Mouse (Mus musculus) cerebral cortex, adult 2 months (tissue): Measurements from ENCODE around the gene Adarb2.

Experiments used
- WGBS: fragments of 180-500 bp; shearing (Covaris S2); methylation state at CpG from one replicate; pipeline ENCODE4 v1.1.7; 2018; 5-methylcytosine and 5-hydroxymethylcytosine counted together

The Adarb2 gene

GRCm38 (mm10) chr13:8388541-8388940 is 185.9 kb downstream of the Adarb2 start:
- WGBS = 43% methylated on average over 1 of the region's 1 CpGs

DNA sequence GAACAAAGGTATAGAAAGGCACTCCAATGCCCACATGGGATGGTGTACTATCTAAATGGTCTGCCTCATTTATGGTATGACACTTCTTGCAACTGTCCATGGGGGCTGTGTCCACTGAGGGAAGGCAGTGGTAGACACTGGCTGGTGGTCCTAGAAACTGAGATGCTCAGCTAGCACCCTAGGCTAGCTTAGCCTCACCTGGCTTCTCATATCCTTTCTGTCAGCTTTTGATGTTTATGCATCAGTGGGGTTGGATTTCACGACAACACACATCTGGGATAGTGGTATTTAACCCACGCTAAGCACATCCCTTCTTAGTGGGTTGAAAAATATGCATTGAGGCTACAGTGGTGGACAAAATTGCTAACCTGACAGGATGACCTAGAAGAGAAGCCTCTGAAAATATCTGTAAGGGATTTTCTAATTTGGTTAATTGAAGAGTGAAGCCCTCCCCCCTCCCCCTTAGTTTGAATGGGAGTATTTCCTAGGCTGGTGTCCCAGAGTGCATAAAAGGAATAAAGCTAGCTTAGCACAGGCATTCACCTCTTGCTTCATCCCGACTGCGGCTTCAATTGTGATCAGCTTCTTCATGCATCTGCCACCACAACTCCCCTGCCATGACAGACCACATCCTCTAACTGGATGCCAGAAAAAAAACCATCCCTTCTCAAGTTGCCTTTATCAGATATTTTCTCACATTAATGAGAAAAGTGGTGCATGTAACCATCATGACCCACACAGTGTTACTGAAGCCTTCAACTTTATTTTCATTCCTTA is 197.8 kb downstream of the Adarb2 start:
- WGBS = 76% methylated on average over 4 of the region's 4 CpGs

GRCm38 (mm10) chr13:8402324-8402873 is 199.7 kb downstream of the Adarb2 start:
- 60% methylated on average over 3 of the region's 3 CpGs for WGBS

DNA sequence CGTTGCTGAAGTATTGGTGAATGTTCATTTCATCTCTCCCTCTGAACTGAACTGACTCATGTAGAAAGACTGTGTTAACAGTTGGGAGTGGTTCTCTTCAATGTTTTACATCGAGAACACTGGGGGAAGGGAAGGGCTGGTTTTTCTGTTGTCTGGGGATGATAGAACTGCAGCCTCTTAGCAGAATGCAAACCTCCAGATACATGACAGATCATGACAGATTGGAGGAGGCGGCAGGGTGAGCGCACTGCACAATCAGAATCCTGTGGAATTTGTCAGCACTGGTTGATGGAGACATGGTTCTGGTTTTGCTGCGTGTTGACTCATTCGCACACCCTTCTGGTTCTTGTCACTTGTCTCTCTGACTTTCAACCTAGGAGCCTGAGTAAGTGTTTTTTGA is 203.4 kb downstream of the Adarb2 start:
- WGBS = 70% methylated on average over 6 of the region's 6 CpGs

DNA sequence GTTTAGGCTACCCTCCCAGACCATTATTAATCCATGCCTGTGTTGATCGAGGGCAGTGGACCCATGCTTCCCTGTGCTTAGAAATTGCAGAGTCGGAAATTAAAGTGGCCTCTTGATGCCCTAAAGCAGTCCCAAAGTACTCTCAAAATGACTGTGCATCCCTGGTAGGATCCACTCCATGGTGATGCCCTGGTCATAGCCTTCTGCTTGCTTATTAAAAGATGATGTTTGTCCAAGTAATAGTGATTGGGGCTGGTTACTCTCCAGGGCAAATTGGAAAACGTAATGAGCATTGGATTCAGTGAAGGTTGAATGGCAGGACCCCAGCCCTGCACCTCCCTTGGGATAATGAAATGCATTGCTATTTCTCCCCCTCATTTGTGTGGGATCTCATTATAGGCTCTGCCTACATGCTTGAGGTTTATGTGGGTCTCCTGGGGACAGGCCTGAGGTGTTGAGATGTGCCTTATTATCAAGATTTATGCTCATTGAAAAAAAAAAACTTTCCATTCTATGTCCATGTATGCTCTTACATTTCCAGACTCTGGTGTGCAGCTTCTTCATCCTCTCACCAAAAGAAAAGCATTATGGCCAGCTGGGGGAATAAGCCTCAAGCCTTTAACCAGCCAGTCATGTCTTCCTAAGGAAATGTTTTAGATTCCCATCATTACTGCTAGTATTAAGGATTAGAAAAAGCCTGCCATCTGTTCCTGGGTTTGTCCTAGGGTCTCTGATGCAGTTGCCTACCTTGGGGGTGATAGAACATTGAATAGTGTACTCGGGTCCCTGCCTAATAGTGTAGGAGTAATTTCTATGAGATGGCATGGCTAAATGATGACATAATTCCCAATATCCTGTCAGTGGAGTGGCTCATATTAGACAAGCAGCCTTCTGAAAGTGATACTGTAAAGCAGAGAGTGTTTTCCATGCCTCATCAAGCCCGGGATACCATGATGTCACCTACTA is 208.0 kb downstream of the Adarb2 start:
- 82% methylated on average over 5 of the region's 5 CpGs for WGBS

DNA sequence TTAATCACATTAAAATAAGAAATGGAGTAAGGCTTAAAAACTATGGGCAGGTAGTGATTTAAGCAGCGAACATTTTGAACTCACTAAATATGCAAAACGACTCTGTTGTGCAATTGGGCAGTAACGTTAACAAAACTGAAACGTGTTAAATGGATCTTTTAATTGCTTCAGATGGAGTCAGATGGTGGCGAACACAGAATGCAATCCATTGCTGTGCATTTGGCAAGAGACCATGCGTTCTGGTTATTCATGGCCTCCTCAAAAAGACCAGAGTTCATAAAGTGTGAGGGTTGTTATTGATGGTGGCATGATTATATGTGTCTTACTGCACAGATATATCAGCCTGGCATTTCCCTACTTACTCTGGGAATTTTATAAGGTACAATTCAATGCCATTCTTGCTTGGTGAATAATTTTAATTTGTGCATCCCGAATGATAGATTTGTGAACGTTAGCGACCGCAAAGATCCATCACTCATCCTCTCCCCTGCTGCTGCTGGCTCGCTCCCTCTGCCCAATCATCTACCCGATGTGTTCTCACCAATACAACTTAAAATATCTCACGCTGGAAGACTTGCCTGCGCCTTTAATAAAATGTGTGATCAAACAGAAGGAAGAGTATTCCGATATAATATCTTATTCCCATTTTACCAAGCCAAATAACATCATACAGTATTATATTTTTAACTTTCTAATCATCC is 221.5 kb downstream of the Adarb2 start:
- WGBS = 61% methylated on average over 15 of the region's 15 CpGs

GRCm38 (mm10) chr13:8439188-8439835 is 236.6 kb downstream of the Adarb2 start:
- 54% methylated on average over 4 of the region's 4 CpGs for WGBS

- 74% methylated on average over 2 of the region's 2 CpGs for WGBS
Observed at GRCm38 (mm10) chr13:8445415-8445814, 242.7 kb downstream of the Adarb2 start.

DNA sequence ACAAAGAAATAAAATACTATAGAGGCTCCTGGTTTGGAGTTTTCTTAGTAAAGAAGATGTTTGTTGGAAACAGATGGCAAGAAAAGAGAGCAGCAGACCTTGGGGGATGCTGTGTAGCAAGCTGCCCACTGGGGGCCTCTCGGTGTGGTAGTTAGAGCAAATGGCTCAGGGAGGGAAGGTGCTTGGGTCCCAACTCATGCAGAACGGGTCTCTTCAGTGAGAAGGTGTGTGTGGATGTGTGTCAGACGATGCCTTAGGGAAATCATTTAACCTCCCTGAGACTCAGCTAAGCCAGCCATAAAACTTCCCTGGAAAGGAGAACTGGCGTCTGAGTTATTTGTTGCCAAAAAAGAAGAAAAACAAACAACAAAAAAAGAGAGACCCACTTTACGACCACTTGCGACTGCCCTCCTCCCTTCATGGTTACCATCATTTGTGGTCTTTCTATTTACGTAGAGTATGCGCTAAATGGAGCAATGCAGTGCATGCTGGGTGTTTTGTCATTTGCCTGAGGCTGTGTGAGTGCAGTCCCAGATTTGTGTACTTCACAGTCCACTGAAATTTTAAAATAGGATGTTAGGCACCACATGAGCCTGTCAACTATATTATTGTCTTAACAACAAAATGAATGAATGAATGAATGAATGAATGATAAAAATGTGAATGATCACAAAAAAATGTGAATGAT is 245.7 kb downstream of the Adarb2 start:
- 72% methylated on average over 8 of the region's 8 CpGs for WGBS

DNA sequence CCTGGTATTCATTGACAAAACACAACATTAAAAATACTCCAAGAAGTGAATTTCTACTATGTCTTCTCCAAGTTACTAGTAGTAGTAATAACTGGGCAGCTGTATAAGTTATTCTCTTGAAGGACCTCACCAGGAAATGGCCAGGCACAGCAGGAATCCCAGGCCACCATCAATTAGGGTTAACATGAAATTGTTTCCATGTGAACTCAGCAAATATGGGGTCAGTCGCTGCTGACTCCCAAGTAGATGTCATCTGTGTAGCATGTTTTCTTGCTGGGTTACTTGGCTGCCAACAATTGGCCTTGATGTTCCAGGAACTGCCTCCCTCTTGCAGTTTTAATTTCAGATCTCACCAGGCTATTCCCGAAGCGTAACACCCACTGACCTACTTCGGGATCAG is 248.9 kb downstream of the Adarb2 start:
- WGBS = 79% methylated on average over 4 of the region's 4 CpGs

DNA sequence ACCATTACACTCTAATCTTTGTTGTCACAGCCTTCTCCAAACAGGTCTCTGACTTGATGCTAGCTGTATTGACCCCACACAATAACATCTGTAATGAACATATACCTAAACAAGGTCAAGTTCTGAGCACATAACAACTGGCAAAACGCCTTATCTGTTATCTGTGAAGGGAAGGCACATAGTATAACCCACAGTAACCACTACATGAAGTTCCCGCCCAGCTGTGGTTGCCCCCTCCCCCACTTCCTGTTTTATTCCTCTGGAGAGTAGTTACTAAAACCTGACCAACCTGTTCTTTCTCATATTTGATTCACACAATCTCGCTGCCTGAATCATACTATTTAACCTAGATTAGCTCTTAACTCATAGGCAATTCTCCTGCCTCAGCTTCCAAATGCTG is 254.2 kb downstream of the Adarb2 start:
- 74% methylated on average over 3 of the region's 3 CpGs for WGBS

- 76% methylated on average over 3 of the region's 3 CpGs for WGBS
Observed at GRCm38 (mm10) chr13:8457831-8458230, 255.2 kb downstream of the Adarb2 start.

- WGBS = 48% methylated on average over 12 of the region's 12 CpGs
Observed at GRCm38 (mm10) chr13:8467591-8468366, 265.1 kb downstream of the Adarb2 start.

- WGBS = 64% methylated on average over 3 of the region's 3 CpGs
Observed at GRCm38 (mm10) chr13:8476237-8476636, 273.6 kb downstream of the Adarb2 start.

DNA sequence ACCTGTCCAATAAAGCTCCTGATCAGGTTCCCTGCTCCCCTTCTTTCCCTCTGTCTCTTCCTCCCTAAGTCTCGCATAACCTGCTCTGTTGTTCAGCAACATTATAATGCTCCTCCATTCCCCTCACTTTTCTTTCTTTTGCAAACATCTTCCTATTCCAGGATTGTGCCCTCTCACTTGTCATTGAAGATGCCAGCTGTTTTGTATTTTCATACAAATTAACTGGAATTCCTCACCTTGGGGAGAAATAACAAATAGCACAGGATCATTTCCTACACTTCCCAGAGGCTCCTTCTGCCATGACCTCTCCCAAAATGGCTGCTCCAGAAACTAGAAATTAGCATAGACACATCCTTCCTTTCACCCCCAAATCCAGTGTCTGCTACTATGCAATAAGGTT is 276.1 kb downstream of the Adarb2 start:
- WGBS = 85% methylated on average over 1 of the region's 1 CpGs

GRCm38 (mm10) chr13:8481347-8481746 is 278.7 kb downstream of the Adarb2 start:
- 44% methylated on average over 3 of the region's 3 CpGs for WGBS

DNA sequence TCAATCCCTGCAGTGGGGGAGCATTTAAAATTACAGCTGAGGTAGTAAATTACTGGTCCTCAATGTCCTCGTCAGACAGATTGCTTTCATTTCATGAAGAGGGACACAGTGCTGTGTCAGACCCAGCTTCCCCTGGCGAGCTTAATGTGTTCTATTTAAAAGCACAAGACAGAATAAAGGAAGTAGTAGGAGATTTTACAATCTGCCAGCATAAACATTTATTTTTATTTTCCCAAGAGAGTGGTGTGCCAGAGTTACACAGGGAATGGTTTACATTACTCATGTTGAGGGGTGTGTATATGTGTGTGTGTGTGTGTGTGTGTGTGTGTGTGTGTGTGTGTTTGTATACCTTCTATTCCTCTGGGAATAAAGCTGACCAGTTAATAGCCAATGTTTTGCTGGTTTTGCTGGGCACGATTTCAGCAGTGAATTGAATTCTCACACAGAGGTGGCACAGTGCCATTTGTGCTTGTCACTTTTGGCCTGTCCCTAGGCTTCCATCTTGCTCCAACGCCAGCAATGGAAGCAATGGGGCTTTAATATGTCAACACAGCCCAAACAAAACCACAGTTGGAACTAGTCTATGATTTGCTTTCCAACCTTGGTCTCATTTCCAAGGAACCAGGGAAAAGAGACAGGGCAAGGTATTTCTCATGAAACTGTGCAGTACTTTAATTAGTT is 282.1 kb downstream of the Adarb2 start:
- 38% methylated on average over 4 of the region's 4 CpGs for WGBS

- WGBS = 83% methylated on average over 5 of the region's 5 CpGs
Observed at GRCm38 (mm10) chr13:8487756-8488434, 285.2 kb downstream of the Adarb2 start.

GRCm38 (mm10) chr13:8493363-8493762 is 290.7 kb downstream of the Adarb2 start:
- WGBS = 80% methylated on average over 5 of the region's 5 CpGs
